Mouse (Mus musculus) G1E-ER4 (cell line): ENCODE measurements around the gene Dtnb. TPM values are rescaled to one million over a fixed set of nuclear protein-coding genes. Genes with fewer than 3 reads are reported as not detected.

Source experiments
- GATA1 ChIP-seq: IDR thresholded peaks from one replicate; pipeline ENCODE4 v1.8.0; 2012; ENCODE audit warnings: low read length, inconsistent platforms
- polyA plus RNA-seq: library from polyadenylated mRNA; stranded (reverse); fragments of >175 nt; gene quantifications from 2 replicates; pipeline ENCODE4 v1.2.3, GENCODE M21; 2012

The Dtnb gene
- polyA plus RNA-seq, 1 experiment: not detected

- no peak for TF ChIP-seq GATA1
Observed at GRCm38 (mm10) chr12:3738741-3739529, 166.8 kb downstream of the Dtnb start.

GRCm38 (mm10) chr12:3739749-3740704 is 167.8 kb downstream of the Dtnb start:
- no peak for TF ChIP-seq GATA1

GRCm38 (mm10) chr12:3740705-3741081 is 168.5 kb downstream of the Dtnb start:
- TF ChIP-seq GATA1: no peak

- no peak for TF ChIP-seq GATA1
Observed at GRCm38 (mm10) chr12:3745432-3746105, 173.4 kb downstream of the Dtnb start.

GRCm38 (mm10) chr12:3746369-3746768 is 174.2 kb downstream of the Dtnb start:
- TF ChIP-seq GATA1: no peak

GRCm38 (mm10) chr12:3747583-3747982 is 175.4 kb downstream of the Dtnb start:
- no peak for TF ChIP-seq GATA1

- TF ChIP-seq GATA1: no peak
Observed at GRCm38 (mm10) chr12:3755522-3755921, 183.3 kb downstream of the Dtnb start.

- TF ChIP-seq GATA1: no peak
Observed at GRCm38 (mm10) chr12:3756216-3756615, 184.0 kb downstream of the Dtnb start.

- no peak for TF ChIP-seq GATA1
Observed at GRCm38 (mm10) chr12:3758127-3758526, 185.9 kb downstream of the Dtnb start.

GRCm38 (mm10) chr12:3759419-3759818 is 187.2 kb downstream of the Dtnb start:
- no peak for TF ChIP-seq GATA1

- no peak for TF ChIP-seq GATA1
Observed at GRCm38 (mm10) chr12:3760876-3761590, 188.9 kb downstream of the Dtnb start.

GRCm38 (mm10) chr12:3761591-3762295 is 189.6 kb downstream of the Dtnb start:
- TF ChIP-seq GATA1: no peak

- TF ChIP-seq GATA1: no peak
Observed at GRCm38 (mm10) chr12:3764191-3764804, 192.1 kb downstream of the Dtnb start.

- no peak for TF ChIP-seq GATA1
Observed at GRCm38 (mm10) chr12:3767360-3767759, 195.2 kb downstream of the Dtnb start.
